Mouse (Mus musculus) thymus, postnatal 10 days (tissue): Measurements from ENCODE around the gene Fancd2.
A peak's percentile ranks its signal among the peaks of the same experiment; 100 is the strongest.

Experiments
- DNase-seq, 2 experiments: peaks; one replicate each; pipeline ENCODE4 v3.0.0; 2021; ENCODE audit warnings: low spot score in 2 of 2

The Fancd2 gene

DNA sequence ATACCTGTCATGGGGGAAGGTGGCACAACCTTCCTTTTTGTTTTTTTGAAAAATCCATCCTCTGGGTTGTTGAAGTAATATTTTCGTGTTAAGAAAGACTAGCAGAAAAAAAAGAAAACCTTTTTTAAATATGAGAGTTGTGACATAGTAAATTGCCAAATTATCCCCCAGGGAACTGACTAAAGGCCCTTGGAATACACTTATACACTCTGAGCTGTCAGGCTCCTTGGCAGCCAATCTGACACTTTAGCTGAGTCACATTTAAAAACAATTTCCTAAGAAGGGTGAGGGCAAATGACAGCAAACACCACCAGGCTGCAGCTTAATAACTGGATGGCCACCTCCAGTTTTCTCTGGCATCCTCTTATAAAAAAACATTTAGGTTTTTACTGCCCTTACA, 9.2 kb upstream of the Fancd2 start:
- no peak for DNase-seq

DNA sequence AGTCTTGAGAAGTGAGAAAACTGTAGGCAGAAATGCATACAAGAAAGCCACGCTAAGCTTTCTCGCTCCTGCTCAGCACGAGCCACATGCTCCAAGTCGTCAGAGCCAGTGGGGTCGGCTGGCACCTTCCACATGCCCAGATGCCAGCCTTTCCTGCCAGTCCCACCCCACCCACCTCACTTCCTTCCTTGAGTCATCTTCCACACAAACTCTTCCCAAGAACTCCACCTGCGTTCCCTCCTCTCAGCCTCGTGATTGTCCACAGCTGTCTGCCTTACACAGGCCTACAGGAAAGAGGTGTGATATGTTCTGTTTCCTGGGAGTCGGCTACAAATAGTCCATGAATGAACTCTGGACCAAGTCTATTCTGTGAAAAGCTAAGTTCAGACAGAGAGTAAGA, 8.1 kb upstream of the Fancd2 start:
- no peak for DNase-seq

DNA sequence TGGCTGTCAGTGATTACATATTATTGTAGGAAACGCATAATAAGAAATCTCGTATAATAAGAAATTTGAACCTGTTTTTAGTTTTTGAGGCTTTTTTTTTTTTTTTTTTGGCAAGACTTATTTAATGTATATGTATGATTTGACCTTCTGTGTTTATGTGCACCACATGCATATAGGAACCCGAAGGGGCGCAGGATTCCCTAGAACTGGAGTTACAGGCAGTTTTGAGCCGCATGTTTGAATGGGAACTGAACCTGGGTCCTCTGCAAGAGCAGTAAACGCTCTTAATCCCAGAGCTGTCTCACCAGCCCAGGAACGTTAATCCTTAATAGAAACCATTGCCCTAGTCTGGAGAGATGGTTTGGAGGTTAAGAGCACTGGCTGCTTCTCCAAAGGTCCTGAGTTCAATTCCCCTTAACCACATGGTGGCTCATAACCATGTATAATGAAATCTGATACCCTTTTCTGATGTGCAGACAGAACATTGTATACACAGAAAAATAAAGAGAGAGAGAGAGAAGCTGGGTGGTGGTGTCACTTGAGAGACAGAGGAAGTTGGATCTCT, 440 bp downstream of the Fancd2 start:
- no peak for DNase-seq

DNA sequence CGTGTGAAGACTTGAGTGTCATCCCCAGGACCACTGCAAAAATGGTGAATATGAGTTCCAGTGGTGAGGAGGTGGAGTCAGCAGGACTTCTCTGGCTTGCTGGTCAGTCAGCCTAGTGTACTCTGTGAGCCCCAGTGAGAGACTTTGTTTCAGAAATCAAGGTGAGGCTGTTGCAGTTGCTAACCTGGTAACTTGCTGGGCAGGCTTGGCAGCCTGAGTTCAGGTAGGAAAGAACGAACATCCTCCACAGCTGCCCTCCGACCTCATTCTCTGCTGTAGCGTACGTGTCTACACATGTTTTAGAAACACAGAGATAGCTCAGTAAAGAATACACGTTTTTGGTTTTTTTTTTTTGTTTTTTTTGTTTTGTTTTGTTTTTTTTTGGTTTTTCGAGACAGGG, 3.4 kb downstream of the Fancd2 start:
- no peak for DNase-seq

DNA sequence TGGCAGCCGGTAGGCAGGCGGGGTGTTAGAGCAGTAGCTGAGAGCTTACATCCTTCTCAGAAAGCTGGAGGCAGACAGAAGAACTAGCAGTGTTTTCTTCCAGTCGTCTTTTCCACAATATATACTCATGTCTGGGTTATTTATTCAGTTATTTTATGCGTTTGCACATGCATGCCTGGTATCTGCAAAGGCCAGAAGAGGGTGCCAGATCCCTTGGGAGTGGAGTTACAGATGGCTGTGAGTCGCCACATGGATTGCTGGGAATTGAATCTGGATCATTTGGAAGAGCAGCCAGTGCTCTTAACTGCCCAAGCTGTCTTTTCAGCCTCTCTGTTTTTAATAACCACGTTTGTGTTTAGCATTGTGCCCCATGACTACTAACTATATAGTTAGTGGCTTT, 10.1 kb downstream of the Fancd2 start:
- DNase-seq = no peak

DNA sequence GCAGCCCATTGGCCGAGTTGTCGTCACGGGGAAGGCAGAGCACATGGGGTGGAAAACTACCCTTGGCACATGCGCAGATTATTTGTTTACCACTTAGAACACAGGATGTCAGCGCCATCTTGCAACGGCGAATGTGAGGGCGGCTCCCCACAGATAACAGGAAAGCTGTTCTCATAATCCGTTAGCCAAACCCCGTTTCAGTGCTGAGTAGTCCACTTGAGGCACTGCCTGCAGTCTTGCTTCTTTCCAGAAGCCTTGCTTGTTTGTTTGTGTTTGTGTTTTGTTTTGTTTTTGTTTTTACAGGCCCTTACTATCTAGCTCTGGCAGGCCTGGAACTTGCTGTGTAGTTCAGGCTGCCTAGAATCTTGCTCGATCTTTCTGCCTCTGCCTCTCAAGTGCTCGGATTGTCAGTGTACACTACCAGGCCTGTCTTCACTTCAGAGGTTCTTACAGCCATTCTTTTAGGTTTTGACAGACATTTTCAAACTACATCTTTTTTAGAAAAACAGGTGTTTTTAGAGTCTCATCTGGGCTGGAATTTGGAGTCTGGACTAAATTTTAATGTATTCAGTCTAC, 12.5 kb downstream of the Fancd2 start:
- no peak for DNase-seq

DNA sequence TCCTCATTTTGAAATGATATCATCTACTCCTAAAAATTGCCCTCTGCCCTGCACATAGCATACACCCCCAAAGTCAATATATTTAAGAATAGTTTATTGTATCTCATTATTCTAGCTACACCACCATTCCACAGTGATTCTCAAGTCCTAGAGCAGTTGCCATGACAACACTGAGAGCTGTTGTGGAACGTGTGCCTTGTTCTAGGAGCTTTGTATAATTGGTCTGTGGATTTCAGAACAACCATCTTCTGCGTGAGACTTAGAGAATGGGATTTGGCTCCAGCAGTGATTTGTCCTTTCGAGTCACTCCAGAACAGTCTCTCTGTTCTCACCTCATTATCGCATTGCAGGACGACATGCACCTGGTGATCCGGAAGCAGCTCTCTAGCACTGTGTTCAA, 28.3 kb downstream of the Fancd2 start:
- no peak for DNase-seq

DNA sequence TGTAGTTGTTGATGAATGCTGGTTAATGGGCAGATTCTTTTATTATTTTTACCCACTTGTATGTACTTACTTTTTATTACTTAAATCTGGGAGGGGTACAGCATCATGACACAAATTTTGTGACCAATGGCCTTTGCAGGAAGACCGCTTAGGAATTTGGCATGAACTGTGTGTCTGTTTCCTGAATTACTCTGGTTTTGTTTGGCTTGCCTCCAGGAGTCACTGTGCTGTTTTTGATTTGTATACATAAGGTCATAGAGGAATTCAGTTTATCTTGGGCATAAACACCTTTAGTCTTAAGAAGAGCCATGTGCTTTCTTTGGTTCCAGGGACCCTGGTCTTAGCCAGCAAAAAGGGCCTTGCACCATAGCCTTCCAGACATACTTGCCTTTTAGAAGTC, 33.1 kb downstream of the Fancd2 start:
- no peak for DNase-seq

DNA sequence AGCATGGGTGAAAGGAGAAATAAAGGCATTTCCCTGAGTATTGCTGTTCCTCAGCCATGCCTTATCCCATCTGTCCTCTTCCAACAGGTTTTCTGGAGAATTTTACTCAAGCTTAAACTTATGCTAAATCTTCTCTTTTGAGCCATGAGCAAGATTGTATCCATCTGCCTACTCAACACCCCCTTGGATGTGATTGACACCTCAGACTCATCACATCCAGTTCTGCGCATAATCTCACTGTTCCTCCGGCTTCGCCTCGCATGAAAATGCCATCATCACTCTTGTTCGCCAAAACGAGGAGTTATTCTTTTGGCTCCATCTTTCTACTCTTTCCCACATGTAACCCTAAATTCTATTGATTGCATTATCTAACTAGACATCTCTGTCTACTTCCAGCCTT, 44.6 kb downstream of the Fancd2 start:
- no peak for DNase-seq

DNA sequence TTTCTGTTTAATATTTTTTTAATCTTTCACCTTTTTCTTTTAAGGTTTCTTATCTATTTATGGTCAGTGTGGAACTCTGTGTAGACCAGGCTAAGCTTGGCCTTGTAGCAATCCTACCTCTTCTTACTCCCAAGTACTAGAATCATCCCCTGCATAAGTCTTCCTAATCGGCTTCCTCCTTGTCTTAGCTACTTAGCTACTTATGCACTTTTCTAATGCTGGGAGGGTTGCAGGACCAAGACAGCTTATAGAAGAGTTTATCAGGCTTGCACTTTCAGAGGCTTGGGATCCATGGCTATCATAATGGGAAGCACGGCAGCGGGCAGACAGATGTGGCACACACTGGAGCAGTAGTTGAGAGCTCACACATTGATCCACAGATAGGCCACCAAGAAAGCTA, 47.8 kb downstream of the Fancd2 start:
- no peak for DNase-seq

DNA sequence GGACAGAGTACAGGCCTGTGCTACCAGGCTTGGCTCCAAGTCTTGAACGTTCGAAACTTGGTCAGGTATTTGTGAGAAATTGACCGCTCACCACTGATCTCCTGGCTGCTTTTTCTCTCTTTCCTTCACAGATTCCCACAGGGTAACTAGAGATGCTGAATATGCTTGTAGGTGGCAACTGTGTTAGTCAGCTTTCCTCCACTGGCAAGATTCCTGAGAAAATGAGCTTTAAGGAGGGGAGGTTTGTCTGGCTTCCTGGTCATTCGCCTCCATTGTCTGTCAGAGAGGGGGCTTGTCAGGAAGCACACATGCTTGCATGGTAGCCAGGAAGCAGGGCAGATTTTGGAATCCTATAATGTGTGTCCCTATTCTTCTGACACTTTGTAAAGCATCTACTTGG, 51.5 kb downstream of the Fancd2 start:
- no peak for DNase-seq

DNA sequence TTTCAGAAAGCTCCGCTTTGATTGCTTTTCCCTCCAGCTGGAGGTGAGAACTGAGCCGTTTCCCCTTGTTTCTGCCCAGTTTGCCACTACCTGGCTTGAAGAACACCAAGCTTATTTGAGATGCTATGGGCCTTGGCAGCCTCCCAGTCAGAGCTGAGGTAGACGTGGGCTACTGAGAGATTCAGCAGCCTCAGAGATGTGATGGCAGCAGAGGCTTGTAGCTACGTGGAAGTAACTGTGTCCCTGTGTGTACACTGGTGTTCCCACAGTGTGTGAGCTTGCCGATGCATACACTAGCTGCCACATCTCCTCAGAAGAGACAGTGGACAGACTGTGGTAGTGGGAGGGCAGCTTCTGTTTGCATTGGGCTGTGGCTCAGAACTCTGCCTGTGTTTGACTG, 53.6 kb downstream of the Fancd2 start:
- DNase-seq = no peak

DNA sequence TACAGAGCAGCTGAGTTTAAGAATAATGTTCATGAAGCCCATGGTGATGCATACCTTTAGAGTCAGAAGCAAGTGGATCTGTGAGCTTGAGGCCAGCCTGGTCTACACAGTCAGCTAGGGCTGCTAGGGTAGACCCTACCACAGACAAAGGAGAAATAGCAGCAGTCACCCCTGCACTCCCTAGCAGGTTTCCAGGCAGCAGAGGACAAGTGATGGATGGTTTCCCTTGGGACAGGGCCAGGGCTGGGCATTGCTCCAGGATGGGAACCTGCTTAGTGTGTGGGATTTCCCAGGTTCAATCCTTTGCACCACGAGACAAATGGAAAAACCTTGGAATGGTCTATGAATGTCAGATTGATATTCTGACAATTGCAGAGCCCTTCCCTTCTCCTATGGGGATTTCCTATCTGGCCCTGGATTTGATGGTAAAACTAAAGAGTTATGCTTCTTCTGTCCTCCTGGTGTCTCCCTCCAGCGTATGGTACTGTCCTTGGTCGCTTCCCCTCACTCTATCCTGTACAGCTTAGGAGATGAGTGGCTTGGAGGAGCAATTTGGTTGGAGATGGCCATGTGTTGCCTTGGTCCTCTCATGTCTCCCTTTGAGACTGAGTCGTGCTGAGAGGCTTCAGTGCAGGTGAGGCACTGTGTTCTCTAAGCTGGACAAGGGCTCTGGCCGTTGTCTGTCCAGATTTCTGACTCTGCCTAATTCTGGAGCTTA, 55.1 kb downstream of the Fancd2 start:
- no peak for DNase-seq

DNA sequence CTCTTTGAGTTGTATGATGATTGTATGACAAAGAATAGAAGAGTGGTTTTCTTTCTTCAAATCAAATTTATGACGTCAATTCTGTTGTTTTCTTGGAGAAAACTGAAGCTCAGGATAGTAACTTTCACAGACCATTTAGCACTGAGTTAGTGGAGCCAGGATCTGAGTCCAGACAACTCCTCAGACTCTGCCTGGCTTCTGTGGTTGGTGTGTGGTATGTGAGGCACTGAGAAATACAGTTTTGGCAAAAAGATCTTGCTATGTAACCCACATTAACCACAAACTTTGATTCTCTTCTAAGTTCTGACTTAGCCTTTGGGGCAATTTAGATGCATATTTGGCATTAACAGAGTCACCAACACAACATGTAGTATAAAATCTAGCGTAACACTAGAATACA, 61.2 kb downstream of the Fancd2 start:
- no peak for DNase-seq

DNA sequence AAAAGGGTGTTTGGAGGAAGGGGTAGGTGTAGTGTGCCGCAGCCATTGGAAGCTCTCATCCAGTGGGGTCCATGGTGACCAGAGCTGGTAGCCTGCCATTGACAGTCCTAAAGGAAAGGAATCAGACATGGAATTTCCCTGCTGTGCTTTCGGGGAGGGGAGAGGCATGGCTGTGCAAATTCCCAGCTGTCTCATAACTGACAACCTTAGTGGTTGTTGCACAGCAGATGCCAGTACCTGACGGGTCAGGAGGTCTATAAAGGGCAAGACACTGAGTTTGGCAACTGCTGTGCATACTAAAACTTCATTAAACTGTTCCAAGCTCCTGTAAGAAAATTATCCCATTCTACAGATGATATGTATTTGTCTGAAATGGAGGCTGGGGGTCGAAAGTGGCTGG, 66.5 kb downstream of the Fancd2 start:
- no peak for DNase-seq

DNA sequence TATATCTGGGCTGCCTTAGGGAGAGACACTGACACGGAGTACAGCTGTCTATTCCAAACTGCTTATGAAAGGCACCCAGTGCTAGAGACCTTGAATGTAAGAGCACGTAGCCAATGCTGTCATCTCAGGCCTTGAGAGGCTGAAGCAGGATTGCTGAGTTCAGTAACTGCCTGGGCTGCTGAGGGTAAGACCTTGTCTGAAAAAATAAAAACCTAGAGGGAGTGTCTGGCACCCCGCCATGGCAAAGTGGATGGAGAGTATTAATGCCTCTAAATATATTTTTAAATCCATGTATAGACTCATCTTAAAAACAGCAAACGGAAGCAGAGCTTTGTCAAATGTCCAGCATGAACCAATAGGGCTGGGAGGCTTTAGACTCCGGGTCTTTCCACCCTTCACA, 68.4 kb downstream of the Fancd2 start:
- no peak for DNase-seq

DNA sequence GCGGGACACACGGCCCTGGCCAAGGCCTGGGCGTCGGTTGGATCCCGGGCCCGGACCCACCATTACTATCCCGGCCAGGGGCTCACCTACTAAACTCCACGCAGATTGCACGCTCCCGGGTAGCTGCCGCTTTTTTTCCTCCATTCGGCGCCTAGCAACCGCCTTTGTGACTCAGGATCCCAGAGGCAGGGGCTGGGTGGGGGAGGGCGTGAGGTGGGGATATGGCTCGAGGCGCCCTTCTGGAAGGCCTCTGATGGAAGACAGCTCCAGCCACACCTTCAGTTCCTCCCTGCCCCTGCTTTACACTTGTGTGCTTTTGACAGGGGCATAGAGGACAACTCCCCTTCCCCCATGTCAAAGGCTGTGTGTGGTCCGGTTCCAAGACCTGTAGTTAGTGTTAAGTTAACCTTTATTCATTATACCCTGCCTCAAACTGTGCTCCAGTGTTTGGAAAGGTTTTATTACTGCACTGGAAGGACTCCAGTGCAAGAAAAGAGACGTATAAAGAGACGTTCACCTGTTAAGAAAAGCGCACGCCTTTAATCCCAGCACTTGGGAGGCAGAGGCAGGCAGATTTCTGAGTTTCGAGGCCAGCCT, 69.2 kb downstream of the Fancd2 start, which contains the start of gene Fancd2os:
TSS of gene Fancd2os (minus strand) at position 173 of the 597 bp plus-strand sequence.
- no peak for DNase-seq

DNA sequence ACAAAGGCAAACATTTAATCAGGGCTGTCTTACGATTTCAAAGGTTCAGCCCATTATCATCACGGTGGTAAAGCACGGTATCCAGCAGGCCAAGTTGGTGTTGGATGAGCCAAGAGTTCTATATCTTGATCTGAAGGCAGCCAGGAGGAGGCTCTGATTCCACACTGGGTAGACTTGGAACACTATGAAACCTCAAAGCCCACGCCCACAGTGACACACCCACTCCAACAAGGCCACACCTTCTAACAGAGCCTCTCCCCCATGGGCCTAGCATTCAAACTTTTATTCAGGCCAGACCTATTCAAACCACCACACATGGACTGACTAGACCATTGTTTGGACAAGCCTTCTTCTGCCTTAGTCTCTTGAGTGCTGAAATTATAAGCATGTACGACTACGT, 71.3 kb downstream of the Fancd2 start:
- no peak for DNase-seq

DNA sequence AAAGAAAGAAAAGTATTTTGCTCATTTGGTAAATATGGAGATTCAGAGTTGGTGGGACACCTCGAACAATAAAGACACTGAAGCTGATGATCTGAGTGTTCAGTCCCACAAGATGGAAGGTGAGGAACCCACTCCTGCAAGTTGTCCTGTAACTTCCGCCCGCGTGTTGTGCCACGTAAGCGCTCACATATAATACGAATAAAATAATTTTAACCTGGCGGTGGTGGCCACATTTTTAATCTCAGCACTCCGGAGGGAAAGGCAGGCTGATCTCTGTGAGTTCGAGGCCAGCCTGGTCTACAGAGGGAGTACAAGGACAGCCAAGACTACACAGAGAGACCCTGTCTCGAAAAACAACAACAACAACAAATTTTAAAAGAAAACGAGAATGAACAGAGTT, 72.5 kb downstream of the Fancd2 start:
- DNase-seq = peak in 1 of 2 experiments; percentile 14

DNA sequence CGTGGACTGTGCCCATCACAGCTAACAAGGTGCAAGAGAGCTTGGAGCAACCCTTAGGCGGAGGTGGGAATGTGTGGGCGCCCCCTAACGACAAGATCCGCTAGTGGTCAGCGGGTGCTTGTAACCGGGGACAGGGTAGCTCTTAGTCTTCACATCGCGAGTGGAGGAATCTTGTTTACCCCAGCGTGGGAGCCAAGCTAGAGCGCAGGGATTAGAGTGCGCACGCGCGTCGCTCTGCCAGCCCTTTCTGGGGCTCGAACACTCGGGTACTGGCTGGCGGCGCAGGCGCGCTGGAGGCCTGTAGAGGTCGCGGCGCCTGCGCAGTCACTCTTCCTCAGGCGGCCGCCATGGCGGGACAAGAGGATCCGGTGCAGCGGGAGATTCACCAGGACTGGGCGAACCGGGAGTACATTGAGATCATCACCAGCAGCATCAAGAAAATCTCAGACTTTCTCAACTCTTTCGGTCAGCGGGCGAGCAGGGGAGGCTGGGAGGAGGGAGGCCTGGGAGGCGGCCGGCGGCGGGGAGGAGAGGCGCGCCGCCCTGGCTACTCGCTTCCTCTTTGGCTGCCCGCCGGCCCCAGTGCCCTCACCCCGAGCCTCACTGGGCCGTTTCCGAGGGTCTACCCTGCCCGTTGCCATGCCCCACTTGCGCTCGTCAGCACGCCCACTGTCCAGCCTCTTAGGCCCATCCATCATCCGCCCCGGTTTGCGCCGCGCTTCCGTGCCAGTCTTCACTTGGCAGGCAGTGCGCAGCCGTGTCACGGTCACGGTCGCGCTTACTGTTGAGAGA, 73.1 kb downstream of the Fancd2 start, which contains the start of gene Brk1:
TSS of gene Brk1 (plus strand) at position 341 of the 792 bp plus-strand sequence.
- peak; percentile 68 to 85 for DNase-seq

DNA sequence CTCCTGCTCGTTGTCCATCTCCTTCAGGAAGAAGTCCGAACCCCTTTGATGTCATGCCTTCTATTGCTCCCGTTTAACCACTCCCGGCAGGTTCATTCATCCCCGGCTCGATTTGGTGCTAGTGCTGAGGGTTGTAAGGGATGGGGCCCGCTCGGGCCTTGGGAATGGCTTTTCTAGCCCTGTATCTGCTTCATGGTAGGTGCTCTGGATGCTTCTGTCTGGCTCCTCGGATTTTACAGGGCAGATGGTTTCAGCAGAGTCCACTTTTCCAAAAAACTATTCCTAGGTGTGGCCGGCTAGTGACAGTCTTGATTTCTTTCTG, 73.7 kb downstream of the Fancd2 start:
- no peak for DNase-seq

DNA sequence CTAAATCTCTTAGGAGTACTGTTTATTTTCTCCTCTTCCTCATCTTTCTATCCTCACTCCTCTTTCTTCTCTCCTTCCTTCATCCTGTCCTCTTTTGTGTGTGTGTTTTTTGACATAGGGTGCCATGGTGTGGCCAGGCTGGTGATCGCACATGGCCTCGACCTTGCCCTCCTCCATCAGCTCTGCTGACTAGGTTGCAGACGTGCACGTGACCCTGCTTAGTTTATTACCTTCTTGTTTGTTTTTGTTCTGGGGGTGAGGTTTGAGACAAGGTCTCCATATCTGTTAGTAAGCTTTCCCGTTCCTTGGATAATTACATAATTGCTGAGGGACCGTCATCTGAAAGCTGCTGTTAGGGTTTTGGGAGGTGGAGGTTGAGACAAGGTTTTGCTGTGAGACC, 77.4 kb downstream of the Fancd2 start:
- DNase-seq = no peak
